Mouse (Mus musculus): ENCODE measurements at regions not wholly inside any gene's neighbourhood (a gene's known extent, or its start where the extent isn't known, plus 50 kb on each side); places are given as distances from the start of the nearest gene placed in this dataset.

- no peak for DNase-seq
Observed at GRCm38 (mm10) chr2:78010066-78010690, 64.0 kb upstream of the Cwc22 start.

GRCm38 (mm10) chr2:78008094-78008493, 61.9 kb upstream of the Cwc22 start:
- no peak for DNase-seq

- DNase-seq = no peak
Observed at GRCm38 (mm10) chr2:78005402-78006021, 59.3 kb upstream of the Cwc22 start.

GRCm38 (mm10) chr2:78004426-78004825, 58.3 kb upstream of the Cwc22 start:
- no peak for DNase-seq
